ENCODE assay signal across 15 mouse cellular contexts in the genomic region with DNA sequence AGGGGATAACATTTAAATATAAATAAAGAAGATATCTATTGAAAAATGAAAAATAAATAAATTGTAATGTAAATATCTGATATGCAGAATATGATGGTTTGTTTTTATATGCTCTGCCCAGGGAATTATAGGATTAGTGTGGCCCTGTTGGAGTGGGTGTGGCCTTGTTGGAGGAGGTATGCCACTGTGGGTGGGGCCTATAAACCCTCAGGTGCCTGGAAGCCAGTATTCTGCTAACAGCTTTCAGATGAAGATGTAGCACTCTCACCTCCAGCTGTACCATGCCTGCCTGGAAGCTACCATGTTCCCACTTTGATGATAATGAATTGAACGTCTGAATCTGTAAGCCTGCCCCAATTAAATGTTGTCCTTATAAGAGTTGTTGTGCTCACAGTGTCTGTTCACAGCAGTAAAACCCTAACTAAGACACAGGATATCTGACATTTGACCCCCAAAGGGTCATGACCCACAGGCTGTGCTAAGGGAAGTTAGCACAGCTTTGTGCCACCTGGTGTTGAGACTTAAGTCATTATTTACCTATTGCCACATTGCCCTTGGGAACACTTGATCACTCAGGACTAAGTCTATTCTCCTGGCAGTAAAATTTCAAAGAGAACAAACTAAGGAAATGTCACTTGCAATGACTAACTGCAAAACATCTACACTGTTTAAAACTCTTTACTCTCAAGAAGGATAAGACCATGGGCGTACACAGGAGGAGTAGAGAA.
A peak's percentile ranks its signal among the peaks of the same experiment; 100 is the strongest.
DNase-seq lines count a peak whose midpoint lies in the region; ATAC-seq lines count a peak whose summit lies in the region.
"Had no signal": no experiment of that assay in that cellular context is flagged by ENCODE, and none has a peak within 500 bp of the region (broad histone marks: within the 10 kb centered on the region; RNA-seq: fewer than 3 reads in every experiment).

No protein-coding gene starts in this region.

- peak; percentile 64 for DNase-seq in midbrain, embryonic 11.5 days (ENCODE audit: low spot score, missing footprints)
- no peak for DNase-seq in midbrain, embryonic 14.5 days
- peak; percentile 56 for DNase-seq in limb, embryonic 11.5 days (ENCODE audit: low spot score)
- DNase-seq in lung, postnatal 14 days, result peak; percentile 9
- DNase-seq in testis, postnatal 10 days (ENCODE audit: low spot score), result no peak
- no peak for DNase-seq in left cerebral cortex, postnatal 14 days (ENCODE audit: low spot score in 2 of 2)
- no peak for DNase-seq in cerebellum, adult 11-12 months
- DNase-seq: cerebellum, adult 2 months; heart, adult 11 months; kidney, postnatal 4 days; spleen, adult 18-20 months; thymus, adult 18-20 months had no signal

- H3K27ac ChIP-seq in midbrain, embryonic 11.5 days (ENCODE audit: low read depth, low read length), result no peak overlapping the region
- H3K27ac ChIP-seq in midbrain, embryonic 14.5 days (replicated peaks; ENCODE audit: low read depth, low read length), result no peak overlapping the region
- no peak overlapping the region for H3K27ac ChIP-seq in limb, embryonic 11.5 days (replicated peaks; ENCODE audit: low read depth, low read length)
- H3K27ac ChIP-seq: hindbrain, embryonic 15.5 days; limb, embryonic 15.5 days had no signal

- no peaks in the 10 kb centered on the region; the same call in 1 of the 2 replicates for H3K4me1 ChIP-seq in midbrain, embryonic 11.5 days (ENCODE audit: control insufficient read depth, insufficient read depth, low read length)
- no peaks in the 10 kb centered on the region for H3K4me1 ChIP-seq in midbrain, embryonic 14.5 days (ENCODE audit: control insufficient read depth, insufficient read depth, low read length)
- peaks cover 21% of the 10 kb centered on the region for H3K4me1 ChIP-seq in limb, embryonic 11.5 days (ENCODE audit: control insufficient read depth, insufficient read depth, low read length)
- H3K4me1 ChIP-seq: hindbrain, embryonic 15.5 days; limb, embryonic 15.5 days had no signal

- H3K36me3 ChIP-seq in midbrain, embryonic 11.5 days (ENCODE audit: control insufficient read depth, insufficient read depth, low read length), result no peaks in the 10 kb centered on the region
- no peaks in the 10 kb centered on the region for H3K36me3 ChIP-seq in midbrain, embryonic 14.5 days (ENCODE audit: control insufficient read depth, insufficient read depth, low read length)
- no peaks in the 10 kb centered on the region for H3K36me3 ChIP-seq in limb, embryonic 11.5 days (ENCODE audit: control insufficient read depth, insufficient read depth, low read length)
- H3K36me3 ChIP-seq: hindbrain, embryonic 15.5 days; limb, embryonic 15.5 days had no signal

- H3K9ac ChIP-seq in midbrain, embryonic 11.5 days (ENCODE audit: low read length), result no peak overlapping the region
- H3K9ac ChIP-seq in midbrain, embryonic 14.5 days (replicated peaks; ENCODE audit: low read length), result no peak overlapping the region
- H3K9ac ChIP-seq in limb, embryonic 11.5 days (ENCODE audit: low read length), result no peak overlapping the region
- H3K9ac ChIP-seq: hindbrain, embryonic 15.5 days; limb, embryonic 15.5 days had no signal

- ATAC-seq in midbrain, embryonic 11.5 days (ENCODE audit: low FRiP score), result no peak
- no peak for ATAC-seq in midbrain, embryonic 14.5 days (ENCODE audit: low FRiP score, low TSS enrichment)
- peak; percentile 65; the same call in 1 of the 2 replicates for ATAC-seq in limb, embryonic 11.5 days (ENCODE audit: insufficient number of reproducible peaks, low FRiP score, low TSS enrichment, low read depth)
- ATAC-seq: Patski had no signal

- intact Hi-C loops in left cerebral cortex, postnatal 14 days (cut with DNase I), result no loop called here

- no peaks in the 10 kb centered on the region for H3K9me3 ChIP-seq in midbrain, embryonic 11.5 days (ENCODE audit: control insufficient read depth, low read length)
- H3K9me3 ChIP-seq in midbrain, embryonic 14.5 days (ENCODE audit: control insufficient read depth, low read length), result no peaks in the 10 kb centered on the region
- H3K9me3 ChIP-seq in limb, embryonic 11.5 days (ENCODE audit: control insufficient read depth, low read length), result no peaks in the 10 kb centered on the region
- H3K9me3 ChIP-seq: hindbrain, embryonic 15.5 days; limb, embryonic 15.5 days had no signal

- H3K4me2 ChIP-seq in midbrain, embryonic 11.5 days, result no peak overlapping the region
- H3K4me2 ChIP-seq in midbrain, embryonic 14.5 days (ENCODE audit: low read length), result no peak overlapping the region
- H3K4me2 ChIP-seq in limb, embryonic 11.5 days (ENCODE audit: low read depth, severe bottlenecking), result no peak overlapping the region
- H3K4me2 ChIP-seq: hindbrain, embryonic 15.5 days; limb, embryonic 15.5 days had no signal

- H3K27me3 ChIP-seq in midbrain, embryonic 11.5 days (ENCODE audit: control insufficient read depth, insufficient read depth, low read length), result no peaks in the 10 kb centered on the region
- H3K27me3 ChIP-seq in midbrain, embryonic 14.5 days (ENCODE audit: control insufficient read depth, insufficient read depth, low read length), result no peaks in the 10 kb centered on the region
- no peaks in the 10 kb centered on the region for H3K27me3 ChIP-seq in limb, embryonic 11.5 days (ENCODE audit: control insufficient read depth, insufficient read depth, low read length)
- H3K27me3 ChIP-seq: hindbrain, embryonic 15.5 days; limb, embryonic 15.5 days; Patski had no signal

- WGBS in midbrain, embryonic 11.5 days, result 55% methylated on average over 2 of the region's 2 CpGs
- 56% methylated on average over 2 of the region's 2 CpGs for WGBS in midbrain, embryonic 14.5 days
- WGBS in limb, embryonic 11.5 days, result 6% methylated on average over 2 of the region's 2 CpGs

- H3K4me3 ChIP-seq in midbrain, embryonic 11.5 days (ENCODE audit: low read depth, low read length), result no peak overlapping the region
- no peak overlapping the region for H3K4me3 ChIP-seq in midbrain, embryonic 14.5 days (replicated peaks; ENCODE audit: low read depth, low read length)
- no peak overlapping the region for H3K4me3 ChIP-seq in limb, embryonic 11.5 days (ENCODE audit: low read depth, low read length)
- H3K4me3 ChIP-seq: hindbrain, embryonic 15.5 days; limb, embryonic 15.5 days had no signal

Comparison
In these comparisons a context has a peak if more than half of its experiments do, and no peak if none do; other contexts are left out.
1. DNase-seq: peak in midbrain, embryonic 11.5 days (single experiment), limb, embryonic 11.5 days (single experiment) and lung, postnatal 14 days (single experiment); none in midbrain, embryonic 14.5 days (single experiment), testis, postnatal 10 days (single experiment), left cerebral cortex, postnatal 14 days (0 of 2) and cerebellum, adult 11-12 months (single experiment).